ENCODE assay signal across 7 mouse cellular contexts in genomic region chr7:73715928-73716749, GRCm38 (mm10). TPM values are rescaled to one million over a fixed set of nuclear protein-coding genes. Genes with fewer than 3 reads are reported as not detected.
DNase-seq lines count a peak whose midpoint lies in the region; ATAC-seq lines count a peak whose summit lies in the region.

No protein-coding gene starts in this region.

- DNase-seq in adipocyte (ENCODE audit: low spot score): peak; percentile 43
- DNase-seq in cerebellum, adult 8-10 months: peak; percentile 23
- DNase-seq in forelimb bud, embryonic 11.5 days (ENCODE audit: low read depth, low spot score): peak; percentile 53
- peak; percentile 73 for DNase-seq in hindbrain, embryonic 14.5 days (ENCODE audit: low spot score)
- DNase-seq in lung, postnatal 25 days (ENCODE audit: low spot score): peak; percentile 49
- peak; percentile 81 for DNase-seq in skeletal muscle tissue, adult 2 months (ENCODE audit: low read depth, low spot score)
- DNase-seq in kidney, adult 18-20 months: no peak

- peak overlapping the region; percentile 2; the same call in 1 of the 2 replicates for H3K27ac ChIP-seq in hindbrain, embryonic 14.5 days

- WGBS in hindbrain, embryonic 14.5 days: 42% methylated on average over 15 of the region's 15 CpGs

- H3K4me3 ChIP-seq in hindbrain, embryonic 14.5 days (replicated peaks; ENCODE audit: low read length): no peak overlapping the region

- no peaks in the 10 kb centered on the region for H3K36me3 ChIP-seq in hindbrain, embryonic 14.5 days (replicated peaks; ENCODE audit: control insufficient read depth, insufficient read depth)

- H3K9me3 ChIP-seq in hindbrain, embryonic 14.5 days (ENCODE audit: control insufficient read depth, low read length): no peaks in the 10 kb centered on the region

- peak; percentile 89 for ATAC-seq in hindbrain, embryonic 14.5 days (ENCODE audit: low FRiP score)

- H3K4me1 ChIP-seq in hindbrain, embryonic 14.5 days (replicated peaks; ENCODE audit: control insufficient read depth, insufficient read depth, low read length): no peaks in the 10 kb centered on the region; the same call in 1 of the 2 replicates

- H3K9ac ChIP-seq in hindbrain, embryonic 14.5 days: no peak overlapping the region

- H3K27me3 ChIP-seq in hindbrain, embryonic 14.5 days (ENCODE audit: control insufficient read depth, insufficient read depth, low read length): no peaks in the 10 kb centered on the region

- H3K4me2 ChIP-seq in hindbrain, embryonic 14.5 days (replicated peaks): no peak overlapping the region

RNA-seq across cellular contexts. Expression of gene Fam174b, which starts 24.0 kb away (rescaled TPM):
- 32.9 and 37.6 TPM in 2 replicates for polyA plus RNA-seq in hindbrain, embryonic 14.5 days (2014; fragmentation: Nextera tagmentation; extraction: Ambion mirVana)
